Mouse (Mus musculus): Measurements from ENCODE around the gene Med8.

Gene Med8

DNA sequence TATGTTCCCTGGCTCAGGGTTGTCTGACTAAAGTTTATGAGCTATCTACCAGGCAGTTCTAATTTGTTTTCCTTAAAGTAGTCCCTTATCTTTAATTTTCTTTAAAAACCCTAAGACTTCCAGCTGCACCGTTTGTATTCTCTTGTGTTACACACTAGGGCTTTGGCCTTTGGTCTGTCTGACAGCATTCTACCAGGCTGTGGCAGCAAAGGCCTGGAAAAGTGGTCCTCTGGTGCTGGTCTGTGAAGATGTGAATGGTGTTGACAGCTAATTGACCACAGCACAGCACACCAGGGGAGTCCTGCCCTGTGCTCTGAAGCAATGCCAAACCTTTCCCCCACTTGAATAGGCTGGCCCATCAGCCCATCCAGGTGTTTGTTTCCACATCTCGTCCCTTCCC, 6.6 kb downstream of the Med8 start:
- no peak for DNase-seq (ENCODE audit: low read depth, low spot score)

DNA sequence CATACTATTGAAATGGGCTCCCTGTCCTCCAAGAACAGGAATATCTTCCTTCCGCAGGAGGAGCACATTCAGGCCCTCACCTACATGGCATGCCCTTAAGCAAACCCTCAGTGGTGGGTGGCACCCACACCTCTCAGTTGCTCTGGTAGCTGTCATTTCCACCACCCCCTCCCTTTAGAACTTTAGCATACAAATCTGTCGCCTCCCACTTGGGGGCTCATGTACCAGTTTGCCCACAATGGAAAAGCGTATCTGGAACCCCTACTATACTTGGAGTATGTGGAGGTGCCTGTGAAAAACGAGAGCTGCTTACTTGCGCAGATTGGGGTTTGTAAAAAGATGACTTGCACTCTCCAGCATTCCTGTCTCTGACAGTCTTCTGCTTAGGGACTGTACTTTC, 7.2 kb downstream of the Med8 start:
- no peak for DNase-seq (ENCODE audit: low read depth, low spot score)

- no peak for DNase-seq (ENCODE audit: low read depth, low spot score)
Observed at GRCm38 (mm10) chr4:118417112-118417797, 8.1 kb downstream of the Med8 start.

GRCm38 (mm10) chr4:118421384-118421783, 12.2 kb downstream of the Med8 start:
- no peak for DNase-seq (ENCODE audit: low read depth, low spot score)

DNA sequence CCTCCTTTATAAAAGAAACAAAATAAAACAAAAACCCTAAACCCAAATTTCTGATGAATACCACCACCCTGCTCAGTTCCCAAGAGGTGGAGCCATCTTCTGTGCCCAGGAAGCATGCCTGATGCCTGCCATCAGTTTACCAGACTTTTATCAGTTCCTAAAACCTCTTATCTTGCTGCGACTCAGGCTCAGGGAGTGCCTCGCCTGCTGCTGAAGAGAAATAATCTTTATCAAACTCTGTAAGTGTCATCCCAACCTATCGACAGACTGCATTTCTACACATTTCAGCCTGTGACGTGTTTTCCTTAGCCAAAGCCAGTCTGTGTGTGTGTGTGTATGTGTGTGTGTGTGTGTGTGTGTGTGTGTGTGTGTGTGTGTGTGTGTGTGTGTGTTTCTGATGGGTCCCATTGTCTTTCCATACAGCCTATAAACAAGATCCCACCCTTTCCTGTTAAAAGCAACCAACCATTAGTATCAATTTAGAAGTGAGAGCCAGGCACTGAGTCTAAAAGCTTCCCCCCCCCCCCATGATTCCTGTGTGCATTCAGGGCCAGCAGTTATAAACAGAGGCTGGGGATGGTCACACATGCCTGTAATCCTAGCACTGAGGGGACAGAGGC, 15.5 kb downstream of the Med8 start:
- no peak for DNase-seq (ENCODE audit: low read depth, low spot score)

DNA sequence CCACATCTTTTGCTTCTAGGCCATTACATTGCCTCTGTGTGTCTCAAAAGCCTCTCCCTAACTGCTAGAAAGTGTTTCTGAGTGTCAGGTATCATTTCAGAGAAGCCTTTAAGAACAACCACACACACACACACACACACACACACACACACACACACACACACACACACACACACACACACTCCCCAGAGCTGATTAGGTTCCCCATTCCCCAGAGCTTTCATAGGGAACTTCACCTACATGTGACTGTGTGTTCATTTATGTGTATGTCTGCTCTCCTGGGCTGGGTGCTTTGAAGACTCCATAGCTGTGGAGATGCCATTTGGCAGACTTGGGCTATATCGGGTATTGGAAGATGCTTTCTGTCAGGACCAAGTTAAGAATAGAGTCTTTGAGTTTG, 16.2 kb downstream of the Med8 start:
- DNase-seq (ENCODE audit: low read depth, low spot score), result no peak

DNA sequence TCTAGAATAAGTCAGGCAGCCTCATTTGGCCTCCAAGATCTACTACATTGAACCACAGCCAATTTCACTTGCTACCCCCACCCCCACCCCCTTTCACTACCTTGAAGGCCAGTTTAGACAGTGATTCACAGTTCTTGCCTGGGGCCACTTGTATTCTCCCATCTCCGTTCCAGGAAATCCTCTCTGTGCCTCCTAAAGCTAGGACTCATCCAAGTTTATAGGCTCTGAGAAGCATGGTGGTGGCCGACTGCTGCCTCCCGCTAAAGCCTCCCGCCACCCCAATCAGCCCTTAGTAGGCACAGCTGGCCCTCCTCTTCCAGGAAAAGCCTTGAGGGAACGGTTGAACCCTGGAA, 18.3 kb downstream of the Med8 start:
- no peak for DNase-seq (ENCODE audit: low read depth, low spot score)

- DNase-seq (ENCODE audit: low read depth, low spot score), result peak; percentile 82
Observed at GRCm38 (mm10) chr4:118427768-118428451, 18.8 kb downstream of the Med8 start, which contains the start of gene Elovl1. Elovl1 (plus strand) TSS chr4:118428093.

DNA sequence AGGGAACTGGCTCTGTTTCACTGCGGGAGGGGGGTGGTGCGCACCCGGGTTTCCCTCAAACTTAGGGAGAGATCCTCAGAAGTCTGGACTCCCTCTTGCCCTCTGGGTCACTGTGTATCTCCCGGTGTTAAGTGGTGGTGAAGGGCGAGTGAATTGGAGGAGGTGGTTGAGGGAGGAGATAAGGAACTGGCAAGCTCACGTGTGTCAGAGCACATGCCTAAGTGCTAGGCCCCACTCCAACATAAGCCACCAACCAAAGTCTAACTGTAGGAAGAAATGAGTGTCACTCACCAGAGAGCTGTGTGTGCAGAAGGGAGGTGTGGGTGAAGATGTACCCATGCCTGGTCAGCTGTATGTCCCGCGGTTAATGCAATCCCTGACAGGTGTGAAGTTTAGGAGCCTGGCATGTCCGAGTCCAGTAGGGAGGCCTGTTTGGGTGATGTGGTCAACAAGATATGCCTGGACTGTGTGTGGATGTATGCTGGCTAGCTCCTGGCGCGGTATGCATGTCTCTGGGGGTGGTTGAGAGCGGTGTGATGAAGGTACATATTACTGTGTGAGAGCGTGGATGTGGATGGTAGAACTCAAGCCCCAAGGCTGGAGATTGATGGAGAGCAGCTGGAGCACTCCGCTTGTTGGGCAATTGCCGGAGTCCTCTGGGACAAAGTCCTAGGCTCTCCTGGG, 19.5 kb downstream of the Med8 start:
- DNase-seq (ENCODE audit: low read depth, low spot score), result no peak

DNA sequence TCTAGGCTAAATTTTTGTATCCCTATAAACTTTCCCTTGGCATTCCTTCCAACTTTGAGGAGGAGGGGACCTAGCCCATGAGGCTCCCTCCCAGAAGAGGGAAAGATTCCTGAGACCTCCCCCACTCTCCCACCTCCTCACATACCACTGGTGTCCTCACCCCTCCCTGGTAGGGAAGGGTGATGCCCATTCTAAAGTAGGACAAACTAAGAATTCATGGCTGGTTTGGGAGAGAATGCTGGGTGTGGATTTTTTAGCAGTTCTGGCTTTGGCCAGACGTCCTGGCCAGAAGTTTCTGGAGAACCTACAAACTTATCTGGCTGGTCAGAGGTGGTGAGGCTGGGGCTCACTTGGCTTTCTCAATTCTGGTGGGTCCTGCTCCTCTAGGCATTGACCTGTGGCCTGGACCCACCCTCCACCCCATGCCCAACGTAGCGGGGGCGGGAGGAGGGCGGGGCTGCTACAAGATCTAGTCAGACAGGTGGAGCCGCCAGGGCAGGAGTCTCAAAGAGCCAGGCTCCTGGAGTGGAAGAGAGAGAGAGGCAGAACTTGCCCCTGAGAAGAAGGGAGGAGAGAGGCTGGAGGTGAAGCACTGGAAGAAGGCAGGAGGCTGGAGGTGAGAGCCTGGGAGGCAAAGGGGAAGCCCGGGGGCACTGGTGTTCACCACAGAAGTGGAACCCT, 20.2 kb downstream of the Med8 start:
- DNase-seq (ENCODE audit: low read depth, low spot score), result no peak

DNA sequence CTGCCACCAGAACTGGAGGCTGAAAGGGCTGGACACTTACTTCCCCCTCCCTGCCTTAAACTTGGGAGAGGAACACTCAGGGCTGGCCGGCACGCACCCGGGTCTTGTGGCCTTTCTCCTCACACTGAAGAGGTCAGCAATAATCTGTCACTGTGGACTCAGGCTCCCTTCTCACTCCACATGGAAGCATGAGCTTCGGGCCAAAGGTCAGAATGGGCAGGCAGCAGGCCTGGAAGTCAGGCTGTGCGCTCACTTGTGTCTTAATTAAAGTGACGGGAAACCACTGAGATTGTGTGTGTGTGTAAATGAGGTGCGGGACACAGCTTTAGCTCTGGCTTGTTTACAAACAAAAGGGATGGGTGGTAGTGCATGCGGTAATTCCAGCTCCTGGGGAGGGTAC, 23.2 kb downstream of the Med8 start:
- no peak for DNase-seq (ENCODE audit: low read depth, low spot score)

GRCm38 (mm10) chr4:118436820-118437603, 27.9 kb downstream of the Med8 start, which contains the start of gene Cdc20:
Cdc20 (minus strand) TSS chr4:118437352.
- DNase-seq (ENCODE audit: low read depth, low spot score), result peak; percentile 88

DNA sequence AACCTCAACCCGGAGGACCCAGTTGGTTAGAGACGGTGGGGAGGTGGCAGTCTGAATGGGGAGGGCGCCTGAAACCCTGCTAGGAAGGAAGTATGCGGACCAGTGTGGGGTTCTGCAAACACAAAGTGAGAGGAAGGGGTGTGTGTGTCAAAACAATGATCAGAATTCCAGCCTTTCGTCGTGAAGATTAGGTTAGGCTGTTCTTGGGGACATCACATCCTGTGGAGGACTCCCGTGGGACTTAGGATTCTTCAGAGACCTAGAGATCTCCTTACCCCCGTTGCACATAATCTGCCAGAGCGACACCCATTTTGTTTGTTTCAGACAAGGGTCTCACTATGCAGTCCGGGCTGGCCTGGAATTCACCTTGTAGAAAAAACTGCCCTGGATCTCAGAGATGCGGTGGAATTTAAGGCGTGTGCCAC, 28.7 kb downstream of the Med8 start:
- DNase-seq (ENCODE audit: low read depth, low spot score), result no peak

DNA sequence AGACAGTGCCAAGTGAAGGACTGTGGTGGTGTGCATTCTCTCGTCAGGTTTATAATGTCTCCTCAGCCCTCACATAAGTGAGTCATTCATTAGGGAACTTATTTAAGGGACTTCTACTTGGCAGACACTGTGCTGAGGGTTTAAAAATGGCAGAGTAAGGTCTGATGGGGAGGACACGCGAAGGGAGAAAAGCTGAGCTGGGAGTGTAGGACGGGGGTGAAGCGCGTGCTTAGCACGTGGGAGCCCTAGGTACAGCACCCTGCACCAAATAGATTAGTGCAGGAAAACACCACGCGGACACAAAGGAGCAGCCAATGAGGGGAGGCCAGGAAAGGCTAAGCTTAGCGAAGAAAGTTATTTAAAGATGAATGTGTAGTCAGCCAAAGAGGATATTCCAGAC, 36.0 kb downstream of the Med8 start:
- no peak for DNase-seq (ENCODE audit: low read depth, low spot score)

GRCm38 (mm10) chr4:118445781-118446414, 36.8 kb downstream of the Med8 start:
- no peak for DNase-seq (ENCODE audit: low read depth, low spot score)

GRCm38 (mm10) chr4:118446415-118447153, 37.4 kb downstream of the Med8 start:
- no peak for DNase-seq (ENCODE audit: low read depth, low spot score)

DNA sequence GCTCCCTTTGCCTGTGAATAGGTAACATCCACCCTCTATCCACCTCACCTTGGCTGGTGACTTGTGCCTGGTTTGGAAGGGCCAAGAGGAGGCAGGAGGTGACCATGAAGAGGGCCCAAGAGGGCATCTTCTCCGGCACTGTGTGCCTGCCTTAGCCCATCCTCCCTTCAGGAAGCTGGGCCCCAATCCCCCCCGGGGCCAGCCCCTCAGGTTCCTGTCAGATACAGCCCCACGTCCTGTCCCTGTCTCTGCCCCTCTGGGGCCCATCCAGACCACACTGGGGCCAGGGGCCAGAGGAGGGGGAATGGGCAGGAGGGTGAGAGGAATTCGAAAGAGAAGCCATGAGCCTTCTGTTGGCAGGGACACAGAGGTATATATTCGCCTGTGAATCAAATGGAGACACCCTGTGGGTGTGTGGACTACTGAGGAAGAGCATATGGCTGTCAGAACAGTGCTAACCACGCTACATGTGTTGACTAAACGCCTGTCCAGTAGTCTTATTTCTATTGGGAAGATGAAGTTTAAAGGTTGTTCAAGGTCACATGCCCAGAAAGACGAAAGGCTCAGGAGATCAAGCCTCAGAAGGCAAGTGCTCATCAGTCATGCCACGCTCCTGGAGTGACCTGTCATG, 48.3 kb downstream of the Med8 start, which contains the start of gene Mpl:
Gene Mpl, minus strand, starts transcription at position 169 of the 631 bp plus-strand sequence.
- no peak for DNase-seq (ENCODE audit: low read depth, low spot score)

- DNase-seq (ENCODE audit: low read depth, low spot score), result no peak
Observed at GRCm38 (mm10) chr4:118464956-118465355, 55.8 kb downstream of the Med8 start.
